15 mouse cellular contexts compared by ENCODE assay signal in the genomic region with DNA sequence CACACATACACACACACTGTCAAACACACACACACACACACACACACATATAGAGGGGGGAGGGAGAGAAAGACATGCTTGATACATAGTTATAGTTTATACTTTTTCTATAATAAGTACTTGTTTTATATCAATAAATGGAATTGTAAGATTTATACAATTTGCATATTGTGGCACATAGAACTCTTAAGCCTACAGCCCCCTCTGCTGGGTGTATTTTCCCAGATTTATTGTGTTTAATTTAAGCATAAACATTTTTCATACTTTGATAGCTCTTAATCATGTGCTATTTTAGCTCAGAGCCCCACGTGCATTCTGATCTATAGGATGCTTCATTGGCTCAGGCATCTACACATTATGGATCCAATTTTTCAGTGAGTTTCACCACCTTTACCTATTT.
DNase-seq lines count a peak whose midpoint lies in the region; ATAC-seq and TF ChIP-seq lines count a peak whose summit lies in the region.
"Had no signal": no experiment of that assay in that cellular context is flagged by ENCODE, and none has a peak within 500 bp of the region (broad histone marks: within the 10 kb centered on the region; RNA-seq: fewer than 3 reads in every experiment).

No protein-coding gene starts in this region.

- no peaks in the 10 kb centered on the region for H3K4me1 ChIP-seq in hindbrain, postnatal 0 days (ENCODE audit: insufficient read depth, low read length)
- no peaks in the 10 kb centered on the region for H3K4me1 ChIP-seq in hindbrain, embryonic 13.5 days (replicated peaks)
- H3K4me1 ChIP-seq: embryonic facial prominence, embryonic 13.5 days; forebrain, embryonic 13.5 days; limb, embryonic 13.5 days; midbrain, embryonic 12.5 days had no signal

- intact Hi-C loops in left cerebral cortex, postnatal 14 days (cut with DNase I) = loop anchor here (10.0 kb wide), 1 partner anchor 1120 kb away; no protein-coding TSS in a partner anchor

- H3K9me3 ChIP-seq in hindbrain, postnatal 0 days (ENCODE audit: low read length) = no peaks in the 10 kb centered on the region
- H3K9me3 ChIP-seq in hindbrain, embryonic 13.5 days = no peaks in the 10 kb centered on the region
- H3K9me3 ChIP-seq: embryonic facial prominence, embryonic 13.5 days; forebrain, embryonic 13.5 days; limb, embryonic 13.5 days; lung, embryonic 15.5 days; midbrain, embryonic 12.5 days had no signal

- 50% methylated on average over 1 of the region's 1 CpGs for WGBS in hindbrain, postnatal 0 days
- 61% methylated on average over 1 of the region's 1 CpGs for WGBS in hindbrain, embryonic 13.5 days

- no peak for ATAC-seq in hindbrain, postnatal 0 days
- no peak for ATAC-seq in hindbrain, embryonic 13.5 days (ENCODE audit: low FRiP score)
- ATAC-seq: CD4-positive, CD25-positive, alpha-beta regulatory T cell, adult 4 months; forebrain, embryonic 13.5 days had no signal

- H3K4me2 ChIP-seq in hindbrain, postnatal 0 days (ENCODE audit: low read depth, low read length) = no peak overlapping the region
- no peak overlapping the region for H3K4me2 ChIP-seq in hindbrain, embryonic 13.5 days
- H3K4me2 ChIP-seq: embryonic facial prominence, embryonic 13.5 days; forebrain, embryonic 13.5 days; limb, embryonic 13.5 days; lung, embryonic 15.5 days; midbrain, embryonic 12.5 days had no signal

- no peak overlapping the region for H3K4me3 ChIP-seq in hindbrain, postnatal 0 days (ENCODE audit: low read length)
- no peak overlapping the region for H3K4me3 ChIP-seq in hindbrain, embryonic 13.5 days
- H3K4me3 ChIP-seq: embryonic facial prominence, embryonic 13.5 days; forebrain, embryonic 13.5 days; limb, embryonic 13.5 days; lung, embryonic 15.5 days; midbrain, embryonic 12.5 days had no signal

- no peaks in the 10 kb centered on the region for H3K36me3 ChIP-seq in hindbrain, postnatal 0 days (ENCODE audit: insufficient read depth, low read length)
- no peaks in the 10 kb centered on the region for H3K36me3 ChIP-seq in hindbrain, embryonic 13.5 days
- H3K36me3 ChIP-seq: embryonic facial prominence, embryonic 13.5 days; limb, embryonic 13.5 days; lung, embryonic 15.5 days; midbrain, embryonic 12.5 days had no signal

- peak; percentile 57 for TF ChIP-seq CTCF in hindbrain, postnatal 0 days (IDR thresholded peaks at IDR 0.05; ENCODE audit: low read depth)

- peak; percentile 55 for DNase-seq in hindbrain, postnatal 0 days (ENCODE audit: low spot score)
- peak; percentile 37 to 60 for DNase-seq in left cerebral cortex, postnatal 14 days (ENCODE audit: low spot score in 2 of 2)
- DNase-seq in left cerebral cortex, adult 11 months (ENCODE audit: low spot score) = no peak
- DNase-seq in 416B (ENCODE audit: low read depth) = peak; percentile 4
- peak; percentile 31 for DNase-seq in brain, adult 2 months (ENCODE audit: low read depth, low spot score)
- no peak for DNase-seq in thymus, postnatal 36 days
- DNase-seq: cerebellum, postnatal 36 days; heart, postnatal 36 days had no signal

- H3K27me3 ChIP-seq in hindbrain, postnatal 0 days (ENCODE audit: insufficient read depth, low read length) = no peaks in the 10 kb centered on the region
- H3K27me3 ChIP-seq in hindbrain, embryonic 13.5 days = no peaks in the 10 kb centered on the region
- H3K27me3 ChIP-seq: embryonic facial prominence, embryonic 13.5 days; forebrain, embryonic 13.5 days; limb, embryonic 13.5 days; lung, embryonic 15.5 days; midbrain, embryonic 12.5 days had no signal

- no peak overlapping the region for H3K27ac ChIP-seq in hindbrain, postnatal 0 days
- no peak overlapping the region for H3K27ac ChIP-seq in hindbrain, embryonic 13.5 days
- H3K27ac ChIP-seq: embryonic facial prominence, embryonic 13.5 days; forebrain, embryonic 13.5 days; limb, embryonic 13.5 days; lung, embryonic 15.5 days; midbrain, embryonic 12.5 days had no signal

- no peak overlapping the region for H3K9ac ChIP-seq in hindbrain, postnatal 0 days (replicated peaks; ENCODE audit: low read length)
- H3K9ac ChIP-seq in hindbrain, embryonic 13.5 days = no peak overlapping the region
- H3K9ac ChIP-seq: embryonic facial prominence, embryonic 13.5 days; forebrain, embryonic 13.5 days; limb, embryonic 13.5 days; lung, embryonic 15.5 days; midbrain, embryonic 12.5 days had no signal

Comparison
In these comparisons a context has a peak if more than half of its experiments do, and no peak if none do; other contexts are left out.
1. DNase-seq: peak in hindbrain, postnatal 0 days (single experiment), left cerebral cortex, postnatal 14 days (2 of 2), 416B (single experiment) and brain, adult 2 months (single experiment); none in left cerebral cortex, adult 11 months (single experiment) and thymus, postnatal 36 days (0 of 2).